Mouse (Mus musculus) limb, embryonic 11.5 days (tissue): ENCODE measurements at regions not wholly inside any gene's neighbourhood (a gene's known extent, or its start where the extent isn't known, plus 50 kb on each side); places are given as distances from the start of the nearest gene placed in this dataset.

Experiments
- ATAC-seq: fragments of 200-750 bp; cut with Nextera tagmentation; 2 replicates; pipeline ENCODE4 v1.8.0; 2017; ENCODE audit warnings: low read depth; ENCODE audit not compliant: insufficient number of reproducible peaks, low FRiP score, low TSS enrichment
- DNase-seq: peaks from one replicate; pipeline ENCODE4 v3.0.0-alpha.2; 2015; ENCODE audit warnings: low spot score
- H3K27ac ChIP-seq: fragments of 300-500 bp; sonication (generic); replicated peaks from 2 replicates; pipeline ENCODE4 v1.5.1; 2014; ENCODE audit warnings: low read depth, mild to moderate bottlenecking, low read length
- H3K27me3 ChIP-seq: fragments of 300-500 bp; sonication (generic); 2 replicates; pipeline ENCODE4 v1.6.1; 2014; ENCODE audit warnings: mild to moderate bottlenecking, low read length, mixed read lengths; ENCODE audit not compliant: control insufficient read depth, insufficient read depth
- H3K36me3 ChIP-seq: fragments of 300-500 bp; sonication (generic); 2 replicates; pipeline ENCODE4 v1.6.1; 2014; ENCODE audit warnings: mild to moderate bottlenecking, low read length, moderate library complexity, mixed read lengths; ENCODE audit not compliant: control insufficient read depth, insufficient read depth
- H3K4me1 ChIP-seq: fragments of 300-500 bp; sonication (generic); 2 replicates; pipeline ENCODE4 v1.6.1; 2014; ENCODE audit warnings: low read length, mixed read lengths; ENCODE audit not compliant: control insufficient read depth, insufficient read depth
- H3K4me2 ChIP-seq: fragments of 300-500 bp; sonication (generic); 2 replicates; pipeline ENCODE4 v1.6.1; 2014; ENCODE audit warnings: low read depth, mild to moderate bottlenecking, moderate library complexity; ENCODE audit not compliant: severe bottlenecking
- H3K4me3 ChIP-seq: fragments of 300-500 bp; sonication (generic); 2 replicates; pipeline ENCODE4 v1.5.1; 2014; ENCODE audit warnings: low read depth, low read length
- H3K9ac ChIP-seq: fragments of 300-500 bp; sonication (generic); 2 replicates; pipeline ENCODE4 v1.6.1; 2014; ENCODE audit warnings: mild to moderate bottlenecking, low read length
- H3K9me3 ChIP-seq: fragments of 300-500 bp; sonication (generic); 2 replicates; pipeline ENCODE4 v1.6.1; 2016; ENCODE audit warnings: low read length; ENCODE audit not compliant: control insufficient read depth
- WGBS: fragments of 180-500 bp; shearing (Covaris S2); extraction: QIAGEN DNeasy Blood & Tissue Kit; methylation state at CpG from one replicate; pipeline ENCODE4 v1.1.7; 2014; 5-methylcytosine and 5-hydroxymethylcytosine counted together

DNA sequence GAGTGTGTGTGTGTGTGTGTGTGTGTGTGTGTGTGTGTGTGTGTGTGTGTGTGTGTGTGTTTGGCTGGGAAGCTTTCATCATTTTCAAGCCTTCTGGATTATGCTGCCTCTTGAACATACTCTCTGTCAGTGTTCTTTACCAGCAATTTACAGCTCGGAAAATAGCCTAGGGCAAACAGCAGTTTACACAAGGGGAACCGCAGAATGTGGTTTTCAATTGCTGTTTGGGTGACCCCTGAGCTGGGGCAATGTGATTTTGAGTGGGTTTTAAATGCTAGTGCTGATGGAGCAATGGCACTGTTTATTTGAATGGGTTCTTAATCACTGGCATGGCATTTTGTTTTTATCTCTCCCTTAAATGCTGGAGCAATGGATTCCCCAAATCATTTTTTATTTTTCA, 162.5 kb upstream of the Otx2 start:
- Histone ChIP-seq H3K27me3 (no peaks in the 10 kb centered on the region), H3K27ac (no peak overlapping the region), H3K36me3 (no peaks in the 10 kb centered on the region), H3K9me3 (no peaks in the 10 kb centered on the region), H3K4me2 (no peak overlapping the region), H3K4me3 (no peak overlapping the region), H3K9ac (no peak overlapping the region), H3K4me1 (no peaks in the 10 kb centered on the region)
- 36% methylated on average over 2 of the region's 2 CpGs for whole genome bisulfite sequencing
- DNase-seq: no peak
- no peak for ATAC-seq

DNA sequence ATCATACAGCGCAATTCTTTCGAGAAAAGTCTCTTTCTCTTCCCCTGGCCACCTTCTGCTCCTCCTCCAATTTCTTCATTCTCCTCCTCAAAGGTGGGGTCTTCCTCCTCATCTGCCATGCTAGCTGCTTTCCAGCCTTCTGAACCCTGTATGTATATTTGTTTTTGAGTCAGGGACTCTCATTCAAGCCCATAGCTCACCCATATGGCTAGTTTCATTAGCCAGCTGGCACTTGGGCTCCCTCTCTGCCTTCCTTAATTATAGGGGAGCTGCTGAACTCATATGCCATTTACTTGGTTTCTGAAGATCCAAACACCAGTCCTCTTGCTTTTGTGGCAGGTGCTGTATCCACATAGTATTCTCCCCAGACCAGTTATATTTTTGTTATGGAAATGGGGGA, 160.8 kb upstream of the Otx2 start:
- H3K9ac ChIP-seq: no peak overlapping the region
- H3K27ac ChIP-seq: no peak overlapping the region
- 100% methylated on average over 2 of the region's 2 CpGs for whole genome bisulfite sequencing

DNA sequence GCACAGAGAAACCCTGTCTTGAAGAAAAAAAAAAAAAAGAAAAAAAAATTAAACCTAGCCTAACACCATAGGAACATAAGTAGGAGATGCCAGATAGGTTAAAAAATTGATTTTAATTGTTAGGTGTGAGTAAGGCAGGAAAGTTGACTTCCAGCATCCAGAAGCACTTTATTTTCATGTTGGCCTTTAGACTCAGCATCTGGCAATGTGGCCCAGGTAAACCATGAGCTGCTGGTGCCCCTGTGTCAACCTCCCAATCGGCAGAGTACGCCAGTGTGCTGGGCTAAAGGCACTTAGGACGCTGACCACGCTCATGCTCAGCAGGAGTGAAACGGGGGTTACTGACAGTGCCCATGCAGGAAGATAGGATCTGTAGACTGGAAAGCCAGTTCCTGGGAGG, 152.8 kb upstream of the Otx2 start:
- Histone ChIP-seq H3K4me2 (no peak overlapping the region), H3K27me3 (no peaks in the 10 kb centered on the region), H3K27ac (no peak overlapping the region), H3K4me1 (no peaks in the 10 kb centered on the region), H3K4me3 (no peak overlapping the region), H3K9me3 (no peaks in the 10 kb centered on the region), H3K36me3 (no peaks in the 10 kb centered on the region), H3K9ac (no peak overlapping the region)
- DNase-seq (no peak), ATAC-seq (no peak)
- WGBS: 67% methylated on average over 5 of the region's 5 CpGs

More for the DNA sequence above, 160.8 kb upstream of the Otx2 start:
- Histone ChIP-seq H3K4me1 (no peaks in the 10 kb centered on the region), H3K4me3 (no peak overlapping the region), H3K4me2 (no peak overlapping the region), H3K27me3 (no peaks in the 10 kb centered on the region), H3K9me3 (no peaks in the 10 kb centered on the region), H3K36me3 (no peaks in the 10 kb centered on the region)
- no peak for DNase-seq
- ATAC-seq: no peak

DNA sequence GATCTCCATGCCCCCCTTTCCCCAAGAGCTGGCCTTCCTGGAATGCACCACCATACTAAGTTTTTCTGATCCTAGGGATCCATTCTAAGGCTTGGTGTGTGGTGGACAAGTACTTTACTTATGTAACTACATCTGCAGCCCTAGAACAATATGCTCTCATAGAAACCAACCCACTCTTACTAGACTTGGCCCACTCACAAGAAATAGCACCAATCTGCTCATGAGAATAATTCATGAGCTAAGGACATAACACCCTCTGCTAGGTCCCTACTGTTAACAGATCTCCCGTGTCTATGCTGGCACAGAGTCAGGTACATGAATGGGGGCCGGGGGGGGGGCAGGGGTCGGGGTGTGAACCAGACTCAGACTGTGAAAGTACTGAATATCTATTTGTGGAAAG, 150.8 kb upstream of the Otx2 start:
- Histone ChIP-seq H3K4me2 (no peak overlapping the region), H3K4me1 (no peaks in the 10 kb centered on the region), H3K36me3 (no peaks in the 10 kb centered on the region), H3K27ac (no peak overlapping the region), H3K9ac (no peak overlapping the region), H3K27me3 (no peaks in the 10 kb centered on the region), H3K9me3 (no peaks in the 10 kb centered on the region), H3K4me3 (no peak overlapping the region)
- 85% methylated on average over 3 of the region's 3 CpGs for WGBS
- no peak for ATAC-seq
- no peak for DNase-seq

DNA sequence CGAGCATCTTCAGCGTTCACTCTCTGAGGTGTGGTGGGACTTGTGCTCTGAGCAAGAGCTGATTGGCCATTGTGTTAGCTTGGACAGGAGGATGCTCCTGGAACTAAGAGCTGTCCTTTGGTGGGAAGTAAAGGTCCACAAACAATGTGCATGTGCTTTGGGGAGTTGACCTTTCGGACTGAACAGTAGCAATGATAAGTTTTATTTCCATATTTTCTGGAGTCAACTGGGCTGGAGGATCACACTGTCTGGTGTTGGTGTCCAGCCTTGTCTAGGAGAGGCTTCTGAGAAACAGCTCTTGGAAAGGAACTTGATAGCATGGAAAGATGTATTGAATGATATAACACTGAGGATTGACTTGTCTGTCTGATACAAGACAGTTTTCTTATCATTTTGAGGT, 142.3 kb upstream of the Otx2 start:
- DNase-seq (no peak), ATAC-seq (no peak)
- no peak overlapping the region for H3K9ac ChIP-seq
- 91% methylated on average over 3 of the region's 3 CpGs for WGBS
- H3K4me2 ChIP-seq: no peak overlapping the region
- no peaks in the 10 kb centered on the region for H3K36me3 ChIP-seq
- H3K9me3 ChIP-seq: no peaks in the 10 kb centered on the region
- H3K4me1 ChIP-seq: no peaks in the 10 kb centered on the region
- H3K4me3 ChIP-seq: no peak overlapping the region
- H3K27me3 ChIP-seq: no peaks in the 10 kb centered on the region
- no peak overlapping the region for H3K27ac ChIP-seq

DNA sequence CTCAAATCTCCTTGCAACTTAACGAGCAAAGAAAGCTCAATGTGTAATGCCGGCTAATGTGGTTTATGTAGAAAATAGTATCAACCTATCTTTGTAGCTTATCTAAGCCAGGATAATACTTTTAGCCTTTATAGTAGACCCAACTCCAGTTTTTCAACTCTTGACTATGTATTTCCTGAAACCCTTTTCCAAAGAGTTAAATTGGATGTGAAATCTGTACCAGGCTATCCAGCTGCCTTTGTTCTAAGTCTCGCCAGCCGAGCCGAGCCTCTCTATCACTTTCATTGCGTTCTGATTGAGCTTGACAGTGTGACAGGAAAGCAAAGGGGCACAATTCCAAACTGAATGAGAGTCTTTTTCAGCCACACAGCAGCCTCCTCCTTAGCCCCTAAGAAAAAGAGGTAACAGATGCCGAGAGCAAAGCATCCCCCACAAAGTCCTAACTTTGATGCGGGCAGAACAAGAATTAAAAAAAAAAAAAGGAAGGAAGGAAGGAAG, 141.7 kb upstream of the Otx2 start:
- WGBS: 48% methylated on average over 8 of the region's 8 CpGs

DNA sequence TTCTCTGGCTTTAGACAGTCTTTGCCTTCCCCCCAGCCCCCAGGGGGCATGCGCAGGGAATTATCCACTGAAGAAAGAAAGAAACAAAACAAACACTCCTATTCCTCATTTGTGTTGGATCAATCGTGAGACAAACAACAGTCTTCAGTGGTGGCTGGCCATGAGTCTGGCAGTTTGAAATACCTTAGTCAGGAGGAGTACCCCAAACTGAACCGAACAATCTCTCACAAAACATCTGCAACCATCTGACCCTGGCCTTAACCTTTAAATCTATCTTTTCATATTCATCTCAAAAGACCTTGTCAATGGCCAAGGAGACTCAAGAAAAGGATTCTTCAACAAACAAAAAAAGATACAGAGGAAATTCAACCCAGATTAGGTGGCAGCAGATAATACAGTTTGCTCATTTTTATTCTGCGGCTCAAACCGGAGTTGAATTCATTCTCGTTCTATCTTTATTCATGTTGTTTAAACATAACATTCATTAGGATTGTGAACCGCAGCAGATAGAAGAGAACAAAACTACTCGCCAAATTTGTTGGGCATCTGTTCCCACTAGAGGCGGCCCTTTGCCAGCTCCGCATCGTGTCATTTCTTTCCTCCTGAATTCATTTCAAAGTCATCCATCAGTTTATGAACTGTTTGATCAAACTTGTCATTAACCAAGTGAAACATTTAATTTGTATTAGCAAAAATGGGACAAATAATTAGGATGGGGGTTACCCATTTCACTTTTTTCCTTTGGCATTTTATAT, 139.3 kb upstream of the Otx2 start:
- no peak overlapping the region for H3K9ac ChIP-seq
- no peak overlapping the region for H3K4me3 ChIP-seq
- no peaks in the 10 kb centered on the region for H3K9me3 ChIP-seq
- no peak overlapping the region for H3K4me2 ChIP-seq
- WGBS: 87% methylated on average over 11 of the region's 11 CpGs
- no peak overlapping the region for H3K27ac ChIP-seq
- DNase-seq: no peak
- H3K27me3 ChIP-seq: no peaks in the 10 kb centered on the region
- H3K36me3 ChIP-seq: no peaks in the 10 kb centered on the region
- ATAC-seq: no peak
- H3K4me1 ChIP-seq: no peaks in the 10 kb centered on the region

More for the DNA sequence above, 141.7 kb upstream of the Otx2 start:
- H3K27ac ChIP-seq: no peak overlapping the region
- no peaks in the 10 kb centered on the region for H3K4me1 ChIP-seq
- H3K9ac ChIP-seq: no peak overlapping the region
- no peak for DNase-seq
- H3K27me3 ChIP-seq: no peaks in the 10 kb centered on the region
- no peaks in the 10 kb centered on the region for H3K36me3 ChIP-seq
- no peak for ATAC-seq
- no peaks in the 10 kb centered on the region for H3K9me3 ChIP-seq
- no peak overlapping the region for H3K4me2 ChIP-seq
- no peak overlapping the region for H3K4me3 ChIP-seq

DNA sequence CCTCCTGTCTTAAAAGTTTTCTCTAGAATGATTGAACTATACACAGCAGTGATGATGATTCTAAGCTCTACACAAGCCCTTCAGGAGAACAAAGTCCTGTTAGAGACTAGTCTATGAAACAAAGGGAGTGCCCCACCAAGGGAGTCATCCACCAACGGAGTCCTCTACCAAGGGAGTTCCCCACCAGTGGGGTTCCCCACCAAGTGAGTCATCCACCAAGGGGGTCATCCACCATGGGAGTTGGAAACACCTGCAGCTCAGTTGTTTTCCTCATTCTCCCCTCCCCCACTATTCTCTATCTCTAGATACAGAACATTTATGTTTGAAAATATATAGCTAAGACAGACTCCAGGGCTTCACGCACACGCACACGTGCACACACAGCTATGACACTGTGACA, 130.5 kb upstream of the Otx2 start:
- Histone ChIP-seq H3K9me3 (no peaks in the 10 kb centered on the region), H3K27ac (no peak overlapping the region), H3K4me2 (no peak overlapping the region), H3K9ac (no peak overlapping the region), H3K36me3 (no peaks in the 10 kb centered on the region), H3K4me3 (no peak overlapping the region), H3K4me1 (0 out of 2 replicates have a peak, but pooled peaks cover 2% of the 10 kb centered on the region), H3K27me3 (no peaks in the 10 kb centered on the region)
- DNase-seq (no peak), ATAC-seq (no peak)
- 94% methylated on average over 4 of the region's 4 CpGs for WGBS

DNA sequence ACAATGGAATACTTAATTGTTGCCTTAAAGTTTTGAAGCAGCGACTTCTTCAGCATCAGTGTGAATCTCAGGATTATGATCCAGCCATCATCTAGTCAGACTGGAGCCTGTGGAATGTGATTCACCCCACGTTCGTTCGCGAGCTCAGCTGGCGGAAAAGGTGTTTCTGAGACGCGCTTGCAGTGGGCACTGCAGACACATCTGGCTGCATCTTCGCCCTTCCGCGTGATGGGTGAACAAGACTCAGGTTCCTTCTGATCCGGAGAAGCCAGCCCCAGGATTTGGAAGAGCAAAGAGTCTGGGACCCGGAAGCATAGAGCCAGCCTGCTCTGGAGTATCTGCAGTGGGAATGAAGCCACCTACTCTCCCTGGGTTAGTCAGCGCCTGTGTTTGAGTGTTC, 127.7 kb upstream of the Otx2 start:
- H3K9me3 ChIP-seq: no peaks in the 10 kb centered on the region
- H3K4me1 ChIP-seq: 0 out of 2 replicates have a peak, but pooled peaks cover 2% of the 10 kb centered on the region
- no peak overlapping the region for H3K9ac ChIP-seq
- no peaks in the 10 kb centered on the region for H3K36me3 ChIP-seq
- ATAC-seq (no peak), DNase-seq (no peak)
- H3K4me3 ChIP-seq: no peak overlapping the region
- H3K27me3 ChIP-seq: no peaks in the 10 kb centered on the region
- no peak overlapping the region for H3K27ac ChIP-seq
- 51% methylated on average over 14 of the region's 14 CpGs for WGBS
- no peak overlapping the region for H3K4me2 ChIP-seq
